Mouse (Mus musculus) myocyte (in vitro differentiated cells): ENCODE measurements around the gene Rnls. TPM values are rescaled to one million over a fixed set of nuclear protein-coding genes. Genes with fewer than 3 reads are reported as not detected.

Experiments used
- H3K27me3 ChIP-seq: one replicate; pipeline ENCODE4 v1.6.1; 2011; ENCODE audit not compliant: control insufficient read depth, insufficient read depth, insufficient read length
- H3K36me3 ChIP-seq: one replicate; pipeline ENCODE4 v1.6.1; 2011; ENCODE audit not compliant: control insufficient read depth, insufficient read depth
- H3K4me2 ChIP-seq: one replicate; pipeline ENCODE4 v1.6.1; 2011; ENCODE audit warnings: low read depth, control low read depth
- H3K4me3 ChIP-seq: one replicate; pipeline ENCODE4 v1.5.1; 2011; ENCODE audit warnings: mild to moderate bottlenecking, control low read depth, moderate library complexity
- H3K79me2 ChIP-seq: one replicate; pipeline ENCODE4 v1.6.1; 2011; ENCODE audit not compliant: control insufficient read depth, insufficient read depth
- H3ac ChIP-seq: one replicate; pipeline ENCODE4 v1.6.1; 2011; ENCODE audit not compliant: control insufficient read depth, insufficient read length
- CEBPB ChIP-seq: IDR thresholded peaks from 2 replicates; pipeline ENCODE4 v1.6.1; 2011; ENCODE audit warnings: mild to moderate bottlenecking, moderate library complexity; ENCODE audit not compliant: poor library complexity, insufficient read depth, severe bottlenecking
- E2F4 ChIP-seq: IDR thresholded peaks from one replicate; pipeline ENCODE4 v1.6.1; 2011; ENCODE audit warnings: mild to moderate bottlenecking, control low read depth, moderate library complexity; ENCODE audit not compliant: insufficient read depth
- MAX ChIP-seq: IDR thresholded peaks from one replicate; pipeline ENCODE4 v1.6.1; 2011; ENCODE audit warnings: low read depth, mild to moderate bottlenecking, control low read depth
- MYOD1 ChIP-seq, 3 experiments: IDR thresholded peaks; one replicate each; pipeline ENCODE4 v1.6.1; 2011; ENCODE audit warnings: control low read depth in 2 of 3, low read depth in 2 of 3, mild to moderate bottlenecking in 2 of 3, moderate library complexity in 1 of 3; ENCODE audit not compliant: insufficient read length in 2 of 3, control insufficient read depth in 1 of 3
- MYOG ChIP-seq, 3 experiments: IDR thresholded peaks; one replicate each; pipeline ENCODE4 v1.6.1; 2011; ENCODE audit warnings: control low read depth in 2 of 3, low read depth in 2 of 3, mild to moderate bottlenecking in 2 of 3; ENCODE audit not compliant: insufficient read length in 2 of 3, control insufficient read depth in 1 of 3, insufficient read depth in 1 of 3
- POLR2A ChIP-seq: IDR thresholded peaks from one replicate; pipeline ENCODE4 v1.6.1; 2011; ENCODE audit warnings: low read depth, mild to moderate bottlenecking, control low read depth, moderate library complexity; ENCODE audit not compliant: insufficient read length
- POLR2AphosphoS2 ChIP-seq: IDR thresholded peaks from one replicate; pipeline ENCODE4 v1.6.1; 2011; ENCODE audit warnings: low read depth, control low read depth; ENCODE audit not compliant: insufficient read length
- REST ChIP-seq: IDR thresholded peaks from one replicate; pipeline ENCODE4 v1.6.1; 2011; ENCODE audit warnings: mild to moderate bottlenecking, control low read depth, moderate library complexity; ENCODE audit not compliant: insufficient read depth, insufficient read length
- SRF ChIP-seq: IDR thresholded peaks from one replicate; pipeline ENCODE4 v1.6.1; 2011; ENCODE audit warnings: low read depth; ENCODE audit not compliant: control insufficient read depth, insufficient read length
- TCF12 ChIP-seq: IDR thresholded peaks from one replicate; pipeline ENCODE4 v1.6.1; 2011; ENCODE audit warnings: mild to moderate bottlenecking, control low read depth; ENCODE audit not compliant: poor library complexity, insufficient read depth, severe bottlenecking
- TCF3 ChIP-seq: IDR thresholded peaks from one replicate; pipeline ENCODE4 v1.6.1; 2011; ENCODE audit warnings: low read depth, control low read depth; ENCODE audit not compliant: insufficient read length
- USF1 ChIP-seq: IDR thresholded peaks from one replicate; pipeline ENCODE4 v1.6.1; 2011; ENCODE audit warnings: low read depth, mild to moderate bottlenecking, control low read depth, moderate library complexity
- polyA plus RNA-seq: library from polyadenylated mRNA; unstranded; fragments of >200 nt; fragmentation: generic; extraction: Trizol; gene quantifications from one replicate; pipeline ENCODE4 v1.2.1, GENCODE M21; 2012; ENCODE audit warnings: missing spikeins

Gene Rnls
- polyA plus RNA-seq, 1 experiment = 2.0 TPM

DNA sequence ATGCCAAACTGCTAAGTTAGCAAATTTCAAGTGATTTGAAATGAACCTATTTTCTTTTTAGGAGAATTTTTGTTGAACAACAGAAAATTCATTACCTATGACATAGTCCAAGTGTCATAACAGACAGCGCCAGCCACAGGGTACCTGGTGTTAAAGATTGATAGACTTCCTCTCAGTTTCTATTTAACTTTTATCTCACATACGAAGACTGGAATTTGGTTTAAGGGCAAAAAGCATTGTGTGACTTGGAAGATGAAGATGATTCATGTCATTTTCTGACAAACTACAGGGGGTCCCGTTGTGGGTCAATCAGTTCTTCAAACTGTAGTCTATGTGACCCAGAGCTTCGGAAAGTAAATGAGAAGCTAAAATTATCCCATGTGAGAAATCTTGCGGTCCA lies 254.8 kb downstream of the Rnls start:
- Histone ChIP-seq H3K4me2 (no peak overlapping the region), H3K79me2 (no peaks in the 10 kb centered on the region), H3K36me3 (no peaks in the 10 kb centered on the region), H3K27me3 (no peaks in the 10 kb centered on the region), H3K4me3 (no peak overlapping the region), H3ac (no peak overlapping the region)
- TF ChIP-seq MYOD1 (IDR thresholded peaks at IDR 0.05; ENCODE audit: control insufficient read depth in 1 of 3, insufficient read length in 2 of 3, low read depth in 2 of 3) (no peak), E2F4 (no peak), USF1 (no peak), MAX (no peak), POLR2A (no peak)

DNA sequence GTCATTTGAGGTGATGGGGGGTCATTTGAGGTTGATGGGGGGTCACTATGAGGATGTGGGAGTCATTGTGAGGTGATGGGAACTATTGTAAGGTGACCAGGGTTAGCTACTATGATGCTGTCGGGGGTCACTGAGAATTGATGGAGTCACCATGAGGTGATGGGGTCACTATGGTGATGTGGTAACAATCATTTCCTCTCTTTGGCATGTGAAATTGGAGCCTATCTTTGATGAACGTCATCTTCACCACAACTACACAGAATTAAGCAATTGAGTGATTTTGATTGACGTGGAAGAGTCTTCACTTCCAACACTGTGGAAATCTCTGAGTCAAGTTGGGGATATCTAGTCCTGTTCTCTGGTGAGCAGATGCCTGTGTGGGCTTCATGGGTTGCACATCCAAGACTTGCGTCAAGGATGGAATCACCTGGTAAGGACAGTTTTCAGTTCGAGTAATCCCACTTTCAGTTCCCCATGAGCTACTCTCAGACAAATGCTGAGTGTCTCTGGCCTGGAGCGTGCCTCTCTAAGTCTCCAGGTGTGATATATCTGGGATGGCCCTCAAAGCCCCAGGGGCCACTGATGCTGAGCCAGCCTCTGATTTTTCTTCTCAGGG lies 269.4 kb downstream of the Rnls start:
- no peaks in the 10 kb centered on the region for H3K36me3 ChIP-seq
- H3K4me3 ChIP-seq = no peak overlapping the region
- H3K27me3 ChIP-seq = no peaks in the 10 kb centered on the region
- TF ChIP-seq REST (no peak), MYOG (IDR thresholded peaks at IDR 0.05; ENCODE audit: control insufficient read depth in 1 of 3, insufficient read depth in 1 of 3, insufficient read length in 2 of 3, low read depth in 2 of 3) (no peak), SRF (no peak), MAX (no peak), E2F4 (no peak), CEBPB (no peak), POLR2A (no peak), POLR2AphosphoS2 (no peak), TCF12 (no peak), MYOD1 (IDR thresholded peaks at IDR 0.05; ENCODE audit: control insufficient read depth in 1 of 3, insufficient read length in 2 of 3, low read depth in 2 of 3) (no peak), TCF3 (no peak), USF1 (no peak)
- no peak overlapping the region for H3K4me2 ChIP-seq
- H3ac ChIP-seq = no peak overlapping the region
- no peaks in the 10 kb centered on the region for H3K79me2 ChIP-seq

GRCm38 (mm10) chr19:33119947-33120346 lies 272.1 kb downstream of the Rnls start:
- Histone ChIP-seq H3K79me2 (no peaks in the 10 kb centered on the region), H3K27me3 (no peaks in the 10 kb centered on the region), H3ac (no peak overlapping the region), H3K4me3 (no peak overlapping the region), H3K36me3 (no peaks in the 10 kb centered on the region), H3K4me2 (no peak overlapping the region)
- TF ChIP-seq POLR2AphosphoS2 (no peak), TCF12 (no peak), REST (no peak), TCF3 (no peak), E2F4 (no peak), CEBPB (no peak), USF1 (no peak), MAX (no peak), POLR2A (no peak), MYOG (IDR thresholded peaks at IDR 0.05; ENCODE audit: control insufficient read depth in 1 of 3, insufficient read depth in 1 of 3, insufficient read length in 2 of 3, low read depth in 2 of 3) (no peak), SRF (no peak), MYOD1 (IDR thresholded peaks at IDR 0.05; ENCODE audit: control insufficient read depth in 1 of 3, insufficient read length in 2 of 3, low read depth in 2 of 3) (no peak)

DNA sequence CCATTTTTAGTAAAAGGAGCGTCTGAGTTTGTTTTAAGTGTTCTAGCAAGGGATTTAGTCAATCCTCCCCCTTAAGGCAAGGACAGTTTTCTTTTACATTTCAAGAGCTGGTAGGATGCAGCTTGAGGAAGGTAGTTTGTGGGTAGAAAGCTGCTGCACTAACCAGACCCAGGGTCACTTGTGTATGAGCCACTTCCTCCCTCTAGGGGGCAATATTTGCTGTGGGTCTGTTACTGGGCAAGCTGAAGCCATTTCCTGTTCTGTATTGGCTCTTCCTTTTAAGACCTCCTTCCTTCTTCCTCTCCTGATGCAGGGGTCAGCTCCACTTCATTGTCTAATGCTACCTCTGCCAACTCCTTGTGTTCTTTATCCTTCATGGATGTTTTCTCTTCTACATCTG lies 273.2 kb downstream of the Rnls start:
- Histone ChIP-seq H3K27me3 (no peaks in the 10 kb centered on the region), H3K4me2 (no peak overlapping the region), H3K4me3 (no peak overlapping the region), H3ac (no peak overlapping the region), H3K36me3 (no peaks in the 10 kb centered on the region), H3K79me2 (no peaks in the 10 kb centered on the region)
- TF ChIP-seq SRF (no peak), REST (no peak), POLR2A (no peak), MAX (no peak), MYOG (IDR thresholded peaks at IDR 0.05; ENCODE audit: control insufficient read depth in 1 of 3, insufficient read depth in 1 of 3, insufficient read length in 2 of 3, low read depth in 2 of 3) (no peak), TCF3 (no peak), POLR2AphosphoS2 (no peak), CEBPB (no peak), MYOD1 (IDR thresholded peaks at IDR 0.05; ENCODE audit: control insufficient read depth in 1 of 3, insufficient read length in 2 of 3, low read depth in 2 of 3) (no peak), E2F4 (no peak), USF1 (no peak), TCF12 (no peak)

DNA sequence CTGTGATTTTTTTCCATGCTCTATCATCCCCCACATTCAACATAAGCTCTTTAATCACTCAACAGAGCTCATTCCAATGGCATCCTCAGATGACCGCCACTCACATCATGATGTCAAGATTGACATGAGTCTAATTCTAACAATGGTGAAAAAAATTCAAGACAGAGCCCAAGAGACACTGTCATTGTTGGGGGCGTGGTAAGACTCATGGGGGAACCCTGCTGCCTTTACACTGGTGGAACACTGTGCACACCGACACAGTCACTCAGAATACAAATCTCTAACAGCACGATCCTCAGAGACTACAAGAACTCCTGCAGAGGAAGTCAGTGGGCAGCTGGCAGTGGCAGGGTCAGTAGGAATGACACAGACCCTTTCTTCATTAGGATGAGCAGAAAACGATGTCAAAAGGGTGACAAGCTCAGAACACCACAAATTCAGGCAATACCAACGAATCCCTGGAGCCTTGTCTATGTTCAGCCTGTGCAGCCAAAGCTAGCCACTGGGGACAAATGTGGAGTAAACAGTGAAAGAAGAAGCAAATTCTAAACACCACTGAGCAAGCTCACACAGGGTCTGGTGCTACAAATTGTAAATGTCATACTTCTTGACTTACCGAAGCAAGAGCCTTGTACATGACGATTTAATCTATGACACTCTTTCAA lies 277.3 kb downstream of the Rnls start:
- no peaks in the 10 kb centered on the region for H3K27me3 ChIP-seq
- no peaks in the 10 kb centered on the region for H3K79me2 ChIP-seq
- TF ChIP-seq POLR2AphosphoS2 = no peak
- no peak for TF ChIP-seq E2F4
- TF ChIP-seq SRF = no peak
- no peak for TF ChIP-seq MAX
- TF ChIP-seq POLR2A = no peak
- TF ChIP-seq TCF3 = no peak
- TF ChIP-seq CEBPB = no peak
- no peak for TF ChIP-seq MYOD1 (IDR thresholded peaks at IDR 0.05; ENCODE audit: control insufficient read depth in 1 of 3, insufficient read length in 2 of 3, low read depth in 2 of 3)
- no peak for TF ChIP-seq MYOG (IDR thresholded peaks at IDR 0.05; ENCODE audit: control insufficient read depth in 1 of 3, insufficient read depth in 1 of 3, insufficient read length in 2 of 3, low read depth in 2 of 3)
- no peak for TF ChIP-seq REST
- TF ChIP-seq TCF12 = no peak
- no peak for TF ChIP-seq USF1
- H3K4me2 ChIP-seq = no peak overlapping the region
- no peaks in the 10 kb centered on the region for H3K36me3 ChIP-seq
- H3ac ChIP-seq = no peak overlapping the region
- H3K4me3 ChIP-seq = no peak overlapping the region
